Mouse (Mus musculus) heart, postnatal 0 days (tissue): Measurements from ENCODE around the gene Slfn1.

Experiments
- CTCF ChIP-seq: IDR thresholded peaks from 2 replicates; pipeline ENCODE4 v1.5.1; 2016; ENCODE audit warnings: antibody characterized with exemption, control low read depth, low read depth
- EP300 ChIP-seq: IDR thresholded peaks from 2 replicates; pipeline ENCODE4 v1.6.1; 2016; ENCODE audit warnings: antibody characterized with exemption, low read depth

DNA sequence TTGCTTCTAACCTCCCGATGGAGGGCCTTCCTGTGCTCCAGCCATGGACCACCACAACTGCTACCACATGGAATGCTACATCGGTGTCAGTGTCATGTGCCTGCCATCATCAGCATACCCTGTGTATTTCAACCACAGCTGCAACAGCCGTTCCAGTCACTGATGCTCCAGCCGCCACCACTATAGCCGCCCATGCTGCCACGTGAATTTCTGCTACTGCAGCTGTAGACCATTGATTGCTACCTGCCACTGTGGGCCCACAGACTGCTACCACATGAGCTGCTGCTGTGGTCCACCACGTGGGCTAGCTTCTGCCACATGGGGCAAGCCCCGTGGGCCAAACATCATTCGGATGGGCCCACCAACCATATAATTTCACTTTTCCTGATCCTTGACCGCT lies 31.9 kb upstream of the Slfn1 start:
- no peak for TF ChIP-seq EP300
- TF ChIP-seq CTCF = no peak
